Mouse (Mus musculus): ENCODE measurements at regions not wholly inside any gene's neighbourhood (a gene's known extent, or its start where the extent isn't known, plus 50 kb on each side); places are given as distances from the start of the nearest gene placed in this dataset.

DNA sequence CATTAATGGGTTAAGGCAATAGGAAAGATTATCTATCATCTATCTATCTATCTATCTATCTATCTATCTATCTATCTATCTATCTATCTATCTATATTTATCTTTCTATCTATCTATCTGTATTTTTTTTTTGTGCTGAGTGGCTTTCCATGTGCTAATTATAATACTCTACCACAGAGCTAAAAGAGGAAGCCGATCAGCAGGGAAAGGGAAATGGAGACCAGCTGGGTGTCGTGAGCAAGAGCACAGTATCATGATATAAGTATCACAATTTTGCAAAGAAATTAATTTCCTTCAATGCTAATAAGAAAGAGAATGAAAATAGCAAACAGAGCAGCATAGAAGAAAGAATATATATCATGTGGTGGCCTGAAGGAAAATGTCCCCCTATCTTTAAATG lies 69.6 kb downstream of the Cldn1 start:
- Histone ChIP-seq H3K9me3 (replicated peaks; ENCODE audit: low read length) (no peaks in the 10 kb centered on the region), H3K27me3 (replicated peaks) (no peaks in the 10 kb centered on the region), H3K36me3 (replicated peaks in 1 of 2; ENCODE audit: control insufficient read depth in 1 of 2, insufficient read depth in 1 of 2, low read length in 1 of 2) (no peaks in the 10 kb centered on the region), H3K4me1 (ENCODE audit: control insufficient read depth in 1 of 2, insufficient read depth in 2 of 2) (no peaks in the 10 kb centered on the region), H3K79me2 (replicated peaks; ENCODE audit: control insufficient read depth, extremely low read depth, insufficient read depth, poor library complexity, severe bottlenecking) (no peaks in the 10 kb centered on the region), H3K4me3 (replicated peaks in 1 of 3; ENCODE audit: low read depth in 2 of 3, low read length in 2 of 3, poor library complexity in 1 of 3) (no peak overlapping the region), H3K27ac (ENCODE audit: insufficient read depth, low read depth) (no peak overlapping the region), H3K4me2 (ENCODE audit: insufficient read depth, low read depth, poor library complexity, severe bottlenecking) (no peak overlapping the region), H3K9ac (ENCODE audit: insufficient read depth, low read depth) (no peak overlapping the region)
- in situ Hi-C loops (cut with MboI; ENCODE audit: low pct_ligation_motif_present, low pct_unique_long_range_greater_than_20kb, low sequenced_read_pairs) (no loop called here), dilution Hi-C loops (cut with MboI; ENCODE audit: extremely low pct_ligation_motif_present, extremely low pct_unique_long_range_greater_than_20kb, low sequenced_read_pairs) (no loop called here)
- TF ChIP-seq MYC (IDR thresholded peaks at IDR 0.05; ENCODE audit: low read depth, low read length) (no peak), IRF4 (IDR thresholded peaks at IDR 0.05; ENCODE audit: low read depth, low read length) (no peak), MAFK (IDR thresholded peaks at IDR 0.05; ENCODE audit: insufficient replicate concordance, low read length) (no peak), TBP (conservative IDR thresholded peaks at IDR 0.05; ENCODE audit: low read depth, low read length) (no peak), ZKSCAN1 (IDR thresholded peaks at IDR 0.05; ENCODE audit: borderline replicate concordance, low read depth, low read length) (no peak), JUND (conservative IDR thresholded peaks at IDR 0.05; ENCODE audit: low read depth, low read length) (no peak)
- no peak for DNase-seq (ENCODE audit: extremely low read depth)

DNA sequence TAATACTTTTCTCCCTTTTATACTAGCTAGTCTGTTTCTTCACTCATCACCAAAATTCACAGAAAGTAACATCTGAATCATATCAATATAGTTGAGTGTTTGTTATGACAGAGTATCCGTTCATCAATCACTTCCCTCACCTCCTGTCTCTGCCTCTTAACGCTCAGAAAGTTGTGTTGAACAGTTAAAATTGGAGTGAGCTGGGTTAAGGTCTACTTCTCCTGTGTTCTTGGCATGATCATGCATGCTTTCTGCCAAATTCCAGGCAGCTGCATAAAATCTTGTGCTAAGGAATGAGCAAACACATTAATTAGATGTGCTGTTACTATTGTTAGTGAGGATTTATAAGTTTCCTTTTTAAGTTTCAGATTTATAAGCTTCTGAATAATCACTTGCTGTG lies 79.9 kb downstream of the Cldn1 start:
- no peak for TF ChIP-seq POLR2A (IDR thresholded peaks at IDR 0.05; ENCODE audit: low read depth, low read length)
- no peak for TF ChIP-seq CHD2 (IDR thresholded peaks at IDR 0.05; ENCODE audit: low read length)
- no peak for TF ChIP-seq EP300 (IDR thresholded peaks at IDR 0.05; ENCODE audit: low read length)
- TF ChIP-seq TBP (conservative IDR thresholded peaks at IDR 0.05; ENCODE audit: low read depth, low read length) = no peak
- no peak for TF ChIP-seq USF1 (IDR thresholded peaks at IDR 0.05; ENCODE audit: low read depth, low read length)
- no peak for TF ChIP-seq HCFC1 (IDR thresholded peaks at IDR 0.05; ENCODE audit: low read depth, low read length)
- TF ChIP-seq MAFK (IDR thresholded peaks at IDR 0.05; ENCODE audit: insufficient replicate concordance, low read length) = no peak
- no peak for TF ChIP-seq MAX (IDR thresholded peaks at IDR 0.05; ENCODE audit: low read length)
- no peak for TF ChIP-seq CTCF (conservative IDR thresholded peaks at IDR 0.05 in 1 of 2, IDR thresholded peaks at IDR 0.05 in 1 of 2; ENCODE audit: low read depth in 2 of 2, low read length in 2 of 2)
- no peak for TF ChIP-seq MEF2A (IDR thresholded peaks at IDR 0.05; ENCODE audit: borderline replicate concordance, low read depth, low read length)
- no peak for TF ChIP-seq ETS1 (conservative IDR thresholded peaks at IDR 0.05; ENCODE audit: low read depth, low read length)
- no peak for TF ChIP-seq MAZ (IDR thresholded peaks at IDR 0.05; ENCODE audit: low read depth, low read length)
- no peak for TF ChIP-seq ZC3H11A (IDR thresholded peaks at IDR 0.05; ENCODE audit: low read depth, low read length)
- no peak for TF ChIP-seq NELFE (IDR thresholded peaks at IDR 0.05; ENCODE audit: low read depth, low read length)
- no peak for TF ChIP-seq UBTF (IDR thresholded peaks at IDR 0.05; ENCODE audit: low read depth, low read length)

More for the DNA sequence above, 79.9 kb downstream of the Cldn1 start:
- Histone ChIP-seq H3K9me3 (replicated peaks; ENCODE audit: low read length) (no peaks in the 10 kb centered on the region), H3K4me2 (ENCODE audit: insufficient read depth, low read depth, poor library complexity, severe bottlenecking) (no peak overlapping the region), H3K9ac (ENCODE audit: insufficient read depth, low read depth) (no peak overlapping the region), H3K36me3 (replicated peaks in 1 of 2; ENCODE audit: control insufficient read depth in 1 of 2, insufficient read depth in 1 of 2, low read length in 1 of 2) (no peaks in the 10 kb centered on the region), H3K4me3 (replicated peaks in 1 of 3; ENCODE audit: low read depth in 2 of 3, low read length in 2 of 3, poor library complexity in 1 of 3) (no peak overlapping the region), H3K27me3 (replicated peaks) (no peaks in the 10 kb centered on the region), H3K4me1 (ENCODE audit: control insufficient read depth in 1 of 2, insufficient read depth in 2 of 2) (0 out of 4 replicates have a peak, but pooled peaks cover 0 to 6% of the 10 kb centered on the region in 2 experiments), H3K27ac (ENCODE audit: insufficient read depth, low read depth) (no peak overlapping the region), H3K79me2 (replicated peaks; ENCODE audit: control insufficient read depth, extremely low read depth, insufficient read depth, poor library complexity, severe bottlenecking) (no peaks in the 10 kb centered on the region)
- dilution Hi-C loops (cut with MboI; ENCODE audit: extremely low pct_ligation_motif_present, extremely low pct_unique_long_range_greater_than_20kb, low sequenced_read_pairs) = no loop called here
- no peak for DNase-seq (ENCODE audit: extremely low read depth)
- in situ Hi-C loops (cut with MboI; ENCODE audit: low pct_ligation_motif_present, low pct_unique_long_range_greater_than_20kb, low sequenced_read_pairs) = no loop called here

Data from CH12.LX (cell line).